Mouse (Mus musculus) forelimb bud, embryonic 11.5 days (tissue): ENCODE results near the gene Zfhx3.

Experiments used
- DNase-seq: peaks from one replicate; pipeline ENCODE4 v3.0.0-alpha.2; 2012; ENCODE audit warnings: low read depth, low spot score

Zfhx3 gene

DNA sequence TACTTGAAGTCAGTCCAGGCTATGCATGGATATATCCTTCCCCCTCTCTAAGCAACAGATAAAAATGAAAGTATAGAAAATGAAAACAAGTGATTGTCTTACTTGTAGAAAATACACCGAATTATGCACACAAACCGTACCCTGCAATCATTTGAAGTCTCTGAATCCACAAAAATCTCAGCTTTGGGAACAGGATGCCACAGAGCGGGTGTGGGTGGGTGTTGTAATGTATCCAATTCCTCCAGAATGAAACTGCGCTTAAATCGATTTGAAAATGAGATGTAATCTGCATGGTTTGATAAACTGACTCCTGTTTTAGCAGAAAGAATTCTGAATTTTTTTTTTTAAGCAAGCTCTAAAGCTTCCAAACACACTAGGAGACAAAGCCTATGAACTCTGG is 297.1 kb downstream of the Zfhx3 start:
- DNase-seq = no peak

DNA sequence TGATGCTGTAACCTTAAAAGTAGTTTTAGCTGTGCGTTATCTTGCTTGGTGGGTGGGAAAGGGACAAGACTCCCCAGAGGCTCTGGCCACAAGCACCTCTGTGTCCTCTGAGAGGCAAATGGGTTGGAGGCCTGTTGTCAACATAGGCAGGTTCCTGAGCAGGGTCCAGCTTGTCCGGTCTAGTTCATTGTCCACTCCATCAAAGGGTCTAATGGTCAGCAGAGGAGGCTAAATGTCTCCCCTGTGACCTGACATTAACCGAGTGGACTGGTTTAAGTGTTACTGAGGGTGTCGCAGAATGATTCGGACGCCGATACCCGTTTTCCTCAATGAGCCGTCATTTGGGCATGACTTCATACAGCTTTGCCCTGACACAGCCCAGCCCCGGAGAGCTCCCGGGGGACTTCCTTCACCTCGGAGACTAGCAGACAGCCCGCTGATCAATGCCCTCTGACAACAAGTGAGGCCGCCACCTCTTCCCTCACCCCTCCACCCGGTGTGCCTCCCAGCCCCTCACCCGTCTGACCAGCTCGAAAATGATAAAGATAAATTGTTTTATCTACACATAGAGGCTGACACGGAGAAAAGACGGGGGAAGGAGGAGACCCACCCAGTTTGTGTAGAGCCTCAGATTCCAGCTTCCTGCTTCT is 298.7 kb downstream of the Zfhx3 start:
- no peak for DNase-seq

DNA sequence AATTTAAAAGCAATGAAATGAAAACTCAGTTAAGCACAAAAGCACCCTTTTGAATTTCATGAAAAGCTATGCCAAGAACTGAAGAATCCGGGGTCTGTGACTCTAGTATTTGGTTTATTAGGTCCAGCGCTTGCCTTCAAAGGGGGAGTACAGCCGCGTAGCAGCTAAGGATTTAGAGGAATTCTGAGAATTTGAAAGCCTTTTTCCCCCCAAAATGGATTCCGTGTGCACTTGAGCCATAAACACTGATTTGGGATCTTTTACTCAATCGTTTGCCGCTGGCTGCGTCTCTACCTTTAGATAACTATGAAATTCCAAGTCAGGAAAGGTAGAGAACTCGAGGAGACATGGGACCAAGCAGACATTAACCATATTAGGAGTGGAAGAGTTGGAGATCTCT is 300.8 kb downstream of the Zfhx3 start:
- peak; percentile 67 for DNase-seq

DNA sequence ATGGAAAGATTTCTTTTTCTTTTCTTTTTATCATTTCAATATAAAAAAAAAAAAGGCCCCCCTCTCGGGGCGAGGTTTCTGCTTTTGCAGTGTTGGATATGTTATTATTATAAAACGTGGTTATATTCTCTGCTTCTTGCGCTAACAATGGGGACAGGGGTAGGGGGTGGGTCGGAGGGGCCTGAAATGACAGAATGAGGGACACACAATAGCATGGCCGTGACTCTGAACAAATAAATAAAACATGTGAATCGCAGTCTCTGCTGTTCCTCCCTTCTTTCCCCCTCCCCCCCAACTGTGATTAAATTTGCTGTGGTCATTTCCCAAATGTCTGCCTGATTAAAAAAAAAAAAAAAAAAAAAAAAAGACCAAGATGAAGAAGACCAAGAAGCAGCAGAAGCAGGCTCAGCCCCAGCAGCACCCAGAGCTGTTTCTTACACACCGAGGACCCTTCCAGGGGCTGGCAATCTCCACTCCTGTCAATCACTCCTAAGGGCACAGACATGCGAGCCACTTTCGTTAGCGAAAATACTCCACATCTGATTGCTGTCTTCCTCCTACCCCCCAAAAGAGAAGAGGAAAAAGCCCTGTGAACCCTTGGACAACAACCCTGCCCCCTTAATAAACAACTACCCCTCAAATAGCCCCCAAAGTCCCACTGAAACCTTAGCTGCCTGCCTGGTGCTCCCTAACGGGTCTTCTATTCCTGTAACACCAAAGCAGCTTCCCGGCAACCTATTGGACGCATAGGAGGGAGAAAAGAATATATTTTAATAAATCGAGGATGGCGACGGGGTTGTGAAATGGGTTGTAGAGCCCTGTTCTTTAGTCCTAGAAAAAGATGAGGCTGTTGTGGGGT is 302.4 kb downstream of the Zfhx3 start:
- no peak for DNase-seq

DNA sequence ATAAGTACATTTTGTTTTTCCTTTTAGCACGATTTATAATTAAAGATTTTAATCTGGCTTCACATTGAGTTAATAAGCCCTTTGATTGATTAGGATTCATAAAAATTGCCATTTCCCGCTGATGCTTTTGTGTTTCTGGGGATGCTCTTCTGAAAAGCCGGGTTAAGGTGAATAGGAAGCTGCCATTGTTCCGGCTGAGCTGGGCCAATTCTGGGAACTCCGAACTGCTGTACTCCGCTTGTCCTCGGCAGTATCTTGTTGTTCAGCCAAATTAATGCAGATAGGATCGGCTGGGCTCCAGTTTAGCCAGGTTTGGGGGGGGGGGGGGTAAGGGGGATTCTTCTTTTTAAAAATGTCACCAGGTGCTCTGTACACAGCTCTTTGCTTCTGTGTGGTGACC is 303.1 kb downstream of the Zfhx3 start:
- DNase-seq = no peak

DNA sequence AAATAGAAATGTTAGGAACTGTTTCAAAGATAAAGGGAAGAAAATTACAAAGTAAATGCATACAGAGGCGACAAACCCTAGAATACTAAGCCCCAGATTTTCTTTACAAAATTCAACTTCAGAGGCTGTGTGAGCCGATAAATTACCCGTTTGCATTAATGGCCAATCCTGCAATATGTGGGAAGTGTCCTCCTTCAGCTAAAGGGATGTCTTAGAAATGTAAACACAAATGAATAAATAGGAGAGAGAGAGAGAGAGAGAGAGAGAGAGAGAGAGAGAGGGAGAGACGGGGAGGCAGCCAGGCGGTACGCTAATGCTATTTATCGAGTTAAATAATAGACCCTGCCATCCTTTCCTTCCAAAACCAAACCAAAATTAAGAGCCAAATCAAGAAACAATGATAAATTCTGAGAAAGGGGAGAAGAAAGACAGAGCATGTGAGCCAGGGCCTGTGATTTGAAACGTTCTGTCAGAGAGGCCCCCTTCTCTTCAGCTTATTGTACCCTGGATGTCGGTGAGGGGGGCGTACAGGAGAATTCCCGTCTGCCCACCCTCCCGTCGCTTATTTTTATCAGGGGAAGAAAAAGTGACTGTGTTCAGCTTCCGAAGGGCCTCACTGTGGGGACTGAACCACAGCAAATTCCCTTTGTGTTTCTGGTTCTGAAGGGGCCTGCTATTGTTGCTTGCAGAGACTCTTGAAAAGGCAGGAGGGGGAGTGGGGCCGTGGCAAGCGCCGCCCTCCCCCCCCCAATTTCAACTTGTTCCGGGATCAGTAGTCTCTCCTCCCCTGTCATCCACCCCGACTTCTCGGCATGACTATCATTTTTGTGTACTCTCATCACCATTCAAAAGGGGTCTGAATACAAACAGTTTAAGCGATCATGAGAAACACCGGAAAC is 303.8 kb downstream of the Zfhx3 start:
- DNase-seq = no peak

DNA sequence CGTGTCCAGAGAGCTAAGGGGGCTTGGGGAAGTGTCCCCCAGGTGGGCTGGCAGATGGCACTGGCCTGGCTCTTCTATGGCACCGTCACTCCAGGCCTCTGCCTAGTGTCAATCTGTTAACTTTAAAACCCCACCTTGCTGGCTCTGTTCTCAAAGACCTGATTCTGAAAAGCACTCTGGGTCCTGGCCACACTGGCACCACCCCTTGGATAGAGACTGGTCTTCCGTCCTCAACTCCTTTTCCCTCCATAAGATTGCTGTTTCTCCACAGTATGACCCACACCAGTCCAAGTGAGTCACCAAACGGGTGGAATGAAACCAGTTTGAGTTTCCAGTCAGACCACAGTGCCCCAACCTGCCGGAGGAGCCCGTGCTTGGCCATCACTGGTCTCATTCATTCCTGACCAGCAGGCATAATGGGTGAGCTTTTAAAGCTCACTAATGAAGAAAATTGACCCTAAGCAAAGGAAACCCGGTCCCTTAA is 304.5 kb downstream of the Zfhx3 start:
- DNase-seq = no peak

DNA sequence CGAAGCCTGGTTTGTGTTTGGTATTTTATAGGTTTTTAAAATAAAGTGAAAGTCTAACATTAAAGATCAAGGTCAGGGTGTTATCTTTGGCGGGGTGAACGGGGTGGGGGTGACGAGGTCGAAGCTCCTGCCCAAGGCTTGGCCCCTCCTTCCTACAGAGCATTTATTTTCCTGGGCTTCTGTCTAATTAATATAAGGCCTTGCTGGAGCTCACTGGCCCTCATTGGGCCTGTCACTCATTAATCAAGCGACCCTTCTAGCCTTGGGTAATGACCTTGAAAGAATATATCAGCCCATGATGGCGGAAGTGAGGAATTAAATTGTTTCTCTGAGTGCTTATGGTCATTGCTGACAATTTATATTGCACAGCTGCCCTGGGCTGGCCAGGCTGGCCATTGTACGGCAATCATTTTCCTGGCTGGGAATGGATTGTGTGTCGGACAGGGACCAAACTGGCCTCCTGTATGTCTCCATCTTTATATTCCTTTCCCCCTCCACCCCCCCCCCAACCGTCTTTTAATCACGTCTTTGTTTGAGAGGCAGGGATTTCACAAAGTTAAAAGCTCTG is 322.2 kb downstream of the Zfhx3 start:
- DNase-seq = peak; percentile 24

DNA sequence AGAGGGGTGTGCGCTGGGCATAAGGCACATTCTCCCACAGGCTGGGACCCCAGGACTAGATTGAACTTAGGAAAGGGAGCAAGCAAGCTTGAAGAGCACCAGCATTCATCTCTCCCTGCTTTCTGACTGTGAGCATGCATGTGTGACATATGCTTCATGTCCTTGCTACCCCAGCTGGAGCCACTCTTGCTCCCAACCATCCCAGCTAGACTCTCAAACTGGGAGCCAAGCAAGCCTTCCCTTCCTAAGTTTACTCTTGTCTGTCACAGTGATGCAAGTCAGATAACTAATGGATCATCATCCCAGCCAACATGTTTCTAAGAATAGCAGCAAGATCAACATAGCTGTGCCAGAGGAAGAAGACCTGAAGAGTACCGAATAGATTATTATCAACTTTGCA is 335.5 kb downstream of the Zfhx3 start:
- no peak for DNase-seq

DNA sequence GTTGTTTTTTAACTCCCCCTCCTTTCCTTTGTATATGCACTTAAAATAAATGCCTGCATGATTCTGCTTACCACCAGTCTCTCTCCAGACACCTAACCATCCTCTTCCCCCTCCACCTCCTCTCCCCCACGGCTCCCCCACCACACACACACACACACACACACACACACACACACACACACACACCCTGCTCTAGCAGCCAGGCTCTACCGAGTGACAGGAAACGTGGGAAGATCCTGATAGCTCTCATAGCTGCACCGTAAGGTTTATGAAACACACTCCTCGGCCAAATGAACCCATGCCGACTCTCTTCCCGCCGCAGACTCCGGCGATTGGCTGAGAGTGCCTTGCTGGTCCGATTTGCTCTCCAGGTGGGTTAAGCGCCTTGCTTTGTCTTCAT is 339.5 kb downstream of the Zfhx3 start:
- DNase-seq = no peak

DNA sequence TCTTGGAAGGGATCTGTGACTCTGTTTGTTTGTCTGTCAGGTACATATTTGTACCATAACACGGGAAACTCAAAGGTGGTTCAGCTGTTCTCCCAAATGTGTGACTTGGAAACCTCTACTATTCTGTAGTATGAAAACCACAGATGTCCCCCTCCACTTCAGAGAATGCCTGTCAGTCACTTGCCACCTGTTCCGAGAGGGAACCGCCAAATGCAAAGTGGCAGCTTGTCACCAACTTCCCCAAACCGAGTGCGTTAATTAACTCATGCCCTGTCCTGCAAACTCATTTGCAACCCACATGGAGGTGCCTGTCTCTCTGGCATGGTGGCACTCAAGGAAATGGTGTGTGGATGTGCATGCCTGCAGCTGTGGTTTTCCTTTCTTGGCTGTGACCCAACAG is 343.7 kb downstream of the Zfhx3 start:
- no peak for DNase-seq

DNA sequence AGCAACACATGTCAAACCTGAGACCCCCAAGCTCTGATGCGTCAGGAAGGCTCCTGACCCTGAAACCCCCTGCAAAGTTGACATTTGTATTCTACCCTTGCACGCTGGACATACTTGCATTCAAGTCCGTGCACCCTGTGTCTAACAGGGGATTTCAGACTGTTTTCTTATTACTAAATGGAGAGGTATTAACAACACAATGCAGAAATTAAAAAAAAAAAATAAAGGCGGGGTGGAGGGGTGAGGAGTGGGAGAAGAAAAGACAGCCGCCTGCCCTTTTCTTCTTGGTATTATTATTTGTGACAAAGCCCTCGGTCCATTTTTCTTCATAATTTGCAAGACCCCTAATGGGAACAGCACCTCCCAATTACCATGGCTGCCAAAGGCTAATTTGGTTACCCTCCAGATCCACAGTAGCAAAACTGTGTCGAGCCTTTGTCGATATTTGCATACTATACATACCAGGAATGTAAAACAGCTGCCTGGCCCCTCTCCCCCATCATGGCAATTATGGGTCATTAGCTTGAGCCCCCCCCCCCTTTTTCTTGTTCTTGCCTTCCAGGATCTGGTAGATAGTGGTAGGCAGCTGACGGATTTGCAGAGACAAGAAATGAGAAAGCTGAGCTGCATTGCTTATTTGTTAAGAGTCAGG is 358.6 kb downstream of the Zfhx3 start:
- no peak for DNase-seq

DNA sequence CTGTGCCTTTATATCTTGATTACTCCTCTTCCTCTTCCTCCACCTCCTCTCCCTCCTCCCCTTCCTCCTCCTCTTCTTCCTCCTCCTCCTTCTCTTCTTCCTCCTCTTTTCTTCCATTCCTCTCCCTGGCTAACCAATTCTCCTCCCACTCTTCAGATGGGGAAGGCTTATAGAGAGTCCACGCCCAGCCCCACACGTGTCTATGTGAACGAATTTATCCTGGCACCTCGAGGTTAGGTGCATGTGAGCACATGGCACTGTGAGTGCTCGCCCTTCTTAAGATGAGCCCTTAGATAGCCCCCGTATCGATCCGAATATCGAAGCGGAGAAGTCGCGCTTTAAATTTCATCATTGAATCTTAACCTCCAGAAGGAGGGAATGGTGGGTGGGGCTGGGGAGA is 359.2 kb downstream of the Zfhx3 start:
- DNase-seq = no peak

DNA sequence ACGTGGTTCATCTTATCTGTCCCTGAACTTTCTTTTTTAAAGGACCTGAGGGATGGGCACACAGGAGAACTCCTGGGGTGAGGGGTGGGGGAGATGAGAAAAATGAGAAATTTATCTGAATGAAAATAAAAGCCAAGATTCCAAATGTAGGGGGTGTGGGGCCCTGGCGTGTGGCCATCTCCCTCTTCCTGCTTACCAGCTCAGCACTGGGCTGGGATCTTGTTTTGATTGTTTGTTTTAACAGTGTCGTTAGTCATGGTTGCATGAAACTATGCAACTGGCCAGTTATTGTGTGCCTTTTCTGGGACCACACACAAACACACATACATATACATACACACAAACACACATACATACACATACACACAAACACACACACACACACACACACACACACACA is 362.9 kb downstream of the Zfhx3 start:
- no peak for DNase-seq

DNA sequence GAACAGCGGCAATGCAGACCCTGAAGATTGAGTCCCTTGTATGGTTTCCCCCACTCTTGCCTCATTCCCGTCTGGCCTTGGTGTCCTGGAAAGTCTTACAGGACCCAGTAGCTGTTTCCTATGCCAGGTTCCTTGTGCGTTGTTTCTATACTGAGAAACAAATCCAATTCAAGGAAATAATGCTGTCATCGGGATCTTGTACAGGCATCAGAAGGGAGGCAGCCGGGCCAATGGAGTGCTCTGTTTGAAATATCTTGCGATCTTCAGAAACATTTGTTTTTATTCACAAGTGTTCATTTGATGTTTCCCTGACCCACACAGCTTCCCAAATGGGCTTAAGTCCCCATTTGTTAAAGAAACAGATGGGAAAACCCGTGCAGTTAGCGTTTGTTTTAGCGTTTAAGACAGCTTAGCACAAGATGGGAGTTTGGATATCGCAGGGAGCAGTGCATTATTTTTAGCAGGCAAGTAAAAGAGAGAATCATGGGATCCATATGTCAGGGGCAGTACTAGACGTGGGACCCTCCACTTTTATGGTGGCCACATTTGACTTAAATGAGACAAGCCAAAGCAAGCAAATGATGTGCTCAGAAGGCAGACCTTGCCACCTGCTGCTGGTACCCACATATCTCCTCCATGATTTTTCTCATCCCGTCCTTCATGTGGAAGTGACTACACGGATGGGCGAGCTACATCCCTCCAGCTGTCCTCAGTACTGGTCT is 367.2 kb downstream of the Zfhx3 start:
- DNase-seq = no peak

DNA sequence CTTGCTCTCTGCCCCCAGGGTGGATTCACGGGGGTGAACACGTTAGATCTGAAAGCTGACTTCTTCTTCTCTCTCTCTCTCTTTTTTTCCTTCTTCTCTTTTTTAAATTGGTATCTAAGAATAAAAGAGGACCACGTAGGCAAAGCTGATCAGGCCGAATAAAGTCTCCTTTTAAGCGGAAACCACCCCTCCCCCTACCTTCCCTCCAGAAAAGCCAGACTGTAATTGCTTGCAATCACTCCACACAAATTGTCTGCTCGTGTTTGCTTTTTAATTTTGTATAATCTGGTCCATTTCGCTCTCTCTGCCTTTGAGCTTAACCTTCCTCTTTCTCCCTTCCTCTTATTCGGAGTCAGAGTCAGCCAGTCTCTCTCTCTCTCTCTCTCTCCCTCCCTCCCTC is 372.6 kb downstream of the Zfhx3 start:
- no peak for DNase-seq

DNA sequence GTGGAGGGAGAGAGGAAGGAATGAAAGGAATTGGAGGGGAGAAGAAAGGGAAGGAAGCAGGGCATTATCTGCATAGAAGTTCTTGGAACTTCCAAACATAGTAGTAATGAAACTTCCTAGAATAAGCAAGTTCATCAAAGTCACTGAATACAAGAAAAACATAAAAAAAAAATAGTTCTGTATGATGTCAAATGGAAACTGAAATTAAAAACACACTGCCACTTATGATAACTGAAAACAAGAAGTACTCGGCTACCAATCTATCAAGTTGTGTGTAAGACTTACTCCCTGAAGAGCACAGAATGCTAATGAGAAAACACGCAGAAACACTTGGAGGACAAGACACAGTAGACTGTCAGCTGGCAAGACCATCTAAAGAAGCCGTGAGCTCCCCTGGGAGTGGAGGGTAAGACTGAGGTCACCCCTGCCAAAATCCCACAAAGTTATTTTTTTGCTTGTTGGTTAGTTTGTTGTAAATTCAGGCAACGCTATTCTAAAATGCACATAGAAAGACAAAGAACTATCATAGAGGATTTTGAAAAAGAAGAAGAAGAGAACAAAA is 375.2 kb downstream of the Zfhx3 start:
- no peak for DNase-seq

DNA sequence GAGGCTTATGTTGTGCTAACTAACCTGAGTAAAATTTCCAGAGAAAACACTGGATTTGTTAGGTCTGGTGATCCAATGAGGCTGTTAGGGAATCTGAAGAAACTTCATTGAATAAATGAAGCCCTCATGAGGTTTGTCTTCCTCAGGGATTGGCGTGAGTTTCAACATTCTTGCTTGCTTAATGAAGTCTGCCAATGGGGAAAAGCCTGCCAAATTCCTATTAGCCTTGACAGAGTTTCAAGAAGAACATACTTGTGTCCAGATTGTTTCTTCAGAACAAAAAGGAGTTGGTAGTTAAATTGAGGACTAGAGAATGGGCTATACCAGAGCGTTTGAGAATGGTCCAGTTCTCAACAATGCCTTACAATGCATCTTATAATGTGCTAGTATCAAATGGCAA is 385.3 kb downstream of the Zfhx3 start:
- no peak for DNase-seq

DNA sequence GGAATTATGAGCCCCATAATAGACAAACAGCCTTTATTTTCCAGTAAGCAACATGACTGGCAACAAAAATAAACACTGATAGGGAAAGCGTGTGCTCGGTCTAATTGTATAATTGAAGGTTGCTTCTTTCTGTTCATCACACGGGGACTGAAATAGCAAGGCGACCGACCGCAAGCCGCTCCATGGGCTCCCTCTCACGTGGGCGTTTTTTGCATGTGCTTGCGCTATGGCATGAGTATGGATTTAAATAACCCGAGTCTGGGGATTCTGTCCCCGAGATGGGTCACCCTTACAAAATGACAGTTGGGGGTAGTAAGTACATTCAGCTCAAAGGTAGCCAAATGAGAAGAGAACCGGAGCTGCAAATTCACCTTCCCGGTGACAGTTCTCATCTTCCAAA is 405.9 kb downstream of the Zfhx3 start:
- DNase-seq = no peak

DNA sequence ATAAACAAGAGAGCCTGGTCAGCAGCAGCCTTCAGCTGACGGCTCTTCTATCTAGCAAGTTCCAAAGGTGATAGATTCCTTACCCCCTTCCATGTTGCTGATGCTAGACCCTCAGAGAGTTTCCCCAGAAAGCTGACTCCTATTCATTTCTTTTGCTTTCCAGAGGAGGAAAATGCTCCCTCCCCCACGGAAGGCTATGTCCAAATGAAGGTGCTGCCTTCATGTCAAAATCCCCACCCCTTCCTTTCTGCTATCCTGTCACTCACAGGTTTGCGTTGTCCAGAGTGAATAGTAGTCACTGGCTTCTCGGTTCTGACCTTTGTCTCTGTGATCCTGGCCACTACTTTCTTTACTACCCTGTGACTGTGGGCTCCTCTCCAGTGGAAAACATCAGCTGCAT is 406.3 kb downstream of the Zfhx3 start:
- no peak for DNase-seq
